Mouse (Mus musculus) urinary bladder, postnatal 14 days (tissue): ENCODE measurements around the gene Taf1.

Source experiments
- DNase-seq: peaks from one replicate; pipeline ENCODE4 v3.0.0; 2021; ENCODE audit warnings: low spot score

Taf1 gene

DNA sequence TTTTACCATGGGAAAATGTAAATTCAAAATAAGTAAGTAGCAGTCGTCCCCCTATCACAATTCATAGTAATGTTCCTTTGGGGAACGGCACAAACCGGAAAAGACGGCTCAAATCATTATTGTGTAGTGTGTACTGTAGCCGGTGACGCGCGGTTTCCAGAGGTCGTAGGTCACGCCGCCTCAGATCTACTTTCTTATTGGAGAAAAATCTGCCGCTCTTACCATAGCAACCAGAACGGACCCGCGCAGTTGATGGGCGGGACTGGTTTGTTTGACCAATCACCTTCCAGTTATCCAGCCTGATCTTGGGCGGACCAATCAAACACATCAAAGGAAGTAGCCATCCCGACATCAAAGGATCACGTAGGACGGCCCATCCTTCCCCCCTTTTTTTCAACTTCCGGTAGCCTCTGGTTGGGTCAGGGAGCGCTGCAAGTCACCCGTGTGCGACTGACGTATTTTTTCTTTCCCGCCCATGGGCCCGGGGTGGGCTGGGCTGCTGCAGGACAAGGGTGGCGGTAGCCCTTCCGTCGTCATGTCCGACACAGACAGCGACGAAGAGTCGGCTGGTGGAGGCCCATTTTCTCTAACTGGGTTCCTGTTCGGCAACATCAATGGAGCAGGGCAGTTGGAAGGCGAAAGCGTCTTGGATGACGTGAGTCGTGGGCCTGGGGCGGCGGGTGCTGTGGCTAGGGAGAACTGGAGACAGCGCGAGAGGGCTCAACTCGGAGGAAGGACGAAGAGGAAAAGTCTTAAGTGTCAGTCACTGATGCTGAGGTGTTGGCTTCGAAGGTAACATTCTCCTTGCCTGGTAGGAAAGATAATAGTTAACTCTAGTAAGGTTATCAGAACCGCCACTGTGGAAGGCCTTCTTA is at the start of gene Taf1:
TSS of gene Taf1 (plus strand) at position 388 of the 875 bp plus-strand sequence.
- peak; percentile 91 for DNase-seq

DNA sequence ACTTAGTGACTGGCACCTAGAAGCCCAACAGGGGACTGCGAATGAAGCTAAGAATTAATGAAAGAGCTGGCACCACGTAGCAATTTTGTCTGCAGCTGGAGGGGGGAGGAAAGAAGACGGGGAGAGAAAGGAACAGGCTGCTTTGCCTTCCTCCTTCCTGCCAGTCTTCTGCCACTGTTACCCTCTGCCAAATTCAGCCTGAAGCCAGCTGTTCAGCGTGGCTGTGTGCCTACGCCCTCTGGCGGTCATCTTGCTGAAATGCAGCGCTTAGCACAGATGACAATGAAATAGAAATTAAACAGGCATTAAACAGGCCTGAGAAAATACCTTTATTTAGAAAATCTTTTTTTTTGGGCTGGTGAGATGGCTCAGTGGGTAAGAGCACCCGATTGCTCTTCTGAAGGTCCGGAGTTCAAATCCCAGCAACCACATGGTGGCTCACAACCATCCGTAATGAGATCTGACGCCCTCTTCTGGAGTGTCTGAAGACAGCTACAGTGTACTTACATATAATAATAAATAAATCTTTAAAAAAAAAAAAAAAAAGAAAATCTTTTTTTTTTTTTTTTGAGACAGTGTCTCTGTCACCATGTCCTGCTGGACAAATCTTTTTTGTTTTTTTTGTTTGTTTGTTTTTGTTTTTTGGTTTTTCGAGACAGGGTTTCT is 45.9 kb upstream of the Taf1 start:
- peak; percentile 38 for DNase-seq

DNA sequence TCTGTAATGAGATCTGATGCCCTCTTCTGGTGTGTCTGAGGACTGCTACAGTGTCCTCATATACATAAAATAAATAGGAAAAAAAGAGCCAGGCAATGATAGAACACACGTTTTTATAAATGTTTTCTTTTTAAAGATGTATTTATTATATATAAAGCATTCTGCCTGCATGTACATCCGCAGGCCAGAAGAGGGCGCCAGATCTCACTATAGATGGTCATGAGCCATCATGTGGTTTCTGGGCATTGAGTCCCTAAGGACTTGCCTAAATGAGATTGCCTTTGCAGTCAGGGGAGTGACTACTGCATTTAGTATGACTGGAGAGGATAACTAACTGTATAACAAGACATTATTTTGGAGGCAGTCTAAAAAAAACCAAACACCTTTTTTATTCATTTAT is 27.9 kb upstream of the Taf1 start:
- peak; percentile 4 for DNase-seq

DNA sequence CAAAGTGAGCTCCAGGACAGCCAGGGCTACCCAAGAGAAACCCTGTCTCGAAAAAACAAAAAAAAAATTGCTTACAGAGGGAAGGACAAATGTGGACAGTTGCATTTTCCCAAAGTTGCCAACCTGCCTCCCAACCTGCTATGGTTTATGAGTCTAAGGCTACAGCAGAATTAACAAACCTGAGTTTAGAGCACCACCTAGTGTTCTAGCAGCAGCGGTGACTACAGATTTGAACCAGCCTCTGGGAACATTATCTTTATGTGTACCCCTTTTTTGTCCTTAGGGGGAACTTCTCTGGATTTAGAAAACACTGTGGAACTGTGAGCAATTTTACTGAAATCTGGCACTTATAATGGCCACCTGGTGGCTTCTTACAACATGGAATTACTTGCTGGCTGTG is 16.8 kb upstream of the Taf1 start:
- DNase-seq, result no peak

DNA sequence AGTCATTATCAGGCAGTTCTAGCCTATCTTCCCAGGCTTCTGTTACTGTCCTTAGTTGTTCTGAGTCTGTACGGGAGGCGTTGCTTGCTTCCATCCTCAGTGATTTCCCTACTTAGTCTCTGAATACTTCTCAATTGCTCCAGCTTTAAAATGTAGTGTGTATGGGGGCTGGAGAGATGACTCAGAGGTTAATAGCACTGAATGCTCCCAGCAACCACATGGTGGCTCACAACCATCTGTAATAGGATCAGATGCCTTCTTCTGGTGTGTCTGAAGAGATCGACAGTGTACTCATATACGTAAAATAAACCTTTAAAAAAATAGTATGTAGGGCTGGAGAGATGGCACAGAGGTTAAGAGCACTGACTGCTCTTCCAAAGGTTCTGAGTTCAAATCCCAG is 14.5 kb upstream of the Taf1 start:
- DNase-seq, result no peak

DNA sequence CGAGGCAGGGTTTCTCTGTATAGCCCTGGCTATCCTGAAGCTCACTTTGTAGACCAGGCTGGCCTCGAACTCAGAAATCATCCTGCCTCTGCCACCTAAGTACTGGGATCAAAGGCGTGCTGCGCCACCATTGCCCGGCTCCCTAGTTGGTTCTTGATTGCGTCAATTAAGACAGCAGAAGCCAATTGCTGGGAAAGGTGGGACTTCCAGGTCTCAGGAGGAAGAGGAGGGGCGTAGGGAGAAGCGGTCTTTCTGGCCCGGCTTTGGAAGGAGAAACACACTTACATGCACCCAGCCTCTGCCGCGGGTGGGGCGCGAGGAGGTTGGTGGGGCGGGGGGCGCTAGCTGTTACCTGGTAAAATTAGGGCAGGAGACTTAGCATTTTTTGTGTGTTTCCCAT is 10.5 kb upstream of the Taf1 start:
- DNase-seq, result no peak

DNA sequence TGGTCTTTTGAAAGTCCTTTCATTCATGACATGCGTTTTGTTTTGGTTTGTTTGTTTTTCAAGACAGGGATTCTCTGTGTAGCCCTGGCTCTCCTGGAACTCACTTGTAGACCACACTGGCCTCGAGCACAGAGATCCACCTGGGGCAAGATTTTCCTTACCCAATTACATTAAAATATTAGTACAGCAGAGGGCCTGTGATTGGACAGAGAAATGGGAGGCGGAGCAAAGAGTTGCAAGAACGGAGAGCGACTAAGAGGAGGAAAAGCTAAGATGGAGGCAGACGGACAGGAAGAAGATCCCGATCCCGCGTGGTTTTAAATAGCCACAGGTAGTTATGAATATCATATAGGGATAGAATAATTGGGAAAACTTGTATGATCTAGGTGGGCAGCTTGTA is 5.2 kb upstream of the Taf1 start:
- peak; percentile 7 for DNase-seq

DNA sequence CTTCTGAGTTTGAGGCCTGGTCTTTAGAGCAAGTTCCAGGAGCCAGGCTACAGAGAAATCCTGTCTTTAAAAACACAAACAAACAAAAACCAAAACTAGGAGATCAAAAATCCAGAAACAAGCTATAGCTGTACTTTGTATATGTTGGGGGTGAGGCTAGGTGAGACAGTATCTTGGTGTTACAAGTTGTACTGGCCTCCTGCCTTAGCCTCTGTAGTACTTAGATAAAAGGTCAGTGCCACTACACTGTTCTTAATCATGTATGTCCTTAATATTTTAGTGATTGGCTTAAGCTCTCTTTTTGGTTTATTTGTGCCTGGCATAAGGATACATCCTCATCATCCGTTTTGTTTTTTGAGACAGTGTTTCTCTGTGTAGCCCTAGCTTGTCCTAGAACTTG is 52.9 kb downstream of the Taf1 start:
- DNase-seq, result no peak

DNA sequence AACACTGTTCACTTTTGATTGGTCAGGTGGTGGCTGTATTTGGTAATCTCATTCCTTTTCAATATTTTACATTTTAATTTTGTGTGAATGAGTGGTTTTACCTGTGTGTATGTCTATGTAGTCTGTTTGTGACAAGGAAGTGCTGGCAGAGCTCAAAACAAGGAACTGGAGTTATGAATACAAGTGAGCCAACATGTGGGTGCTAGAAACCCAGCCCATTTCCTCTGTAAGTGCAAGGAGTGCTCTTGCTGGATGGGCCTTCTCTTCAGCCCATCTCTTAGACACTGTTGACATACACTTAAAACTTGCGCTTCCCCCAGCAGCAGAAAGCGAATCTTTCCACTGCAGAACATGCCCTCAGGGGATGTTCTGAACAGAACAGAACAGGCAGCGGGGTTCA is 83.6 kb downstream of the Taf1 start:
- no peak for DNase-seq

DNA sequence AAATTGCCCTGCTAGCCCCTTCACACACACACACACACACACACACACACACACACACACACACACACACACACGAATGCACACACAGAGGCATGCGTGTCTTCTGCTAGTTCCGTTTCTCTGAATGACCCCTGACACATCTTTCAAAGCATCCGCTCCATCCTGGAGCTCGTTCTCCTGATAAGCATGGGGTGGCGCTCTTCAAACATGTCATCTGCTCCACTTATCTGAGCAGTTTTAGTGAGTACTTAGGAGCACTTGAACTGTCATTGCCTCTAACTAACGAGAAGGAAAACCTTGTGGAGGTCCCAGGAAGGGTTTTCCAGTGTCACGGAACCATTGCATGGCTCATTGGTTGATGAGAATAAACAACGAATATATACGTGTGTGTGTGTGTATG is 85.4 kb downstream of the Taf1 start:
- DNase-seq, result no peak

DNA sequence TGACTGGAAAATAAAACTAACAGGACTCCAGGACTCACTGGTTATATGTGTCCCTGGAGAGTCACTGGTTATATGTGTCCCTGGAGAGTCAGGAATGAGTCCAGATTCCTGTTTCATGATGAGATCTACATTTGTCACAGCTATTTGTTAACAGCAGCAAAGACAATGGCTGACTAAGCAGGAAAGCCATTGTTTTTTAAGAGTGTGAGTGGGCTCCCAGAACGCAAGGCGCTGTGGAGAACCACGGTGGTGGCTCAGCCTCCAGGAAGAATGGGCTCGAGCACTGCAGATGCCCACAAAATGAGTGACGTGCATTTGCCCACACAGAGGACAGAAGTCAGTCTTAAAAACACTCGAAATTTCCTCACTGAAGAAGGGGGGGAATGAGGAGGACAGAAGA is 87.8 kb downstream of the Taf1 start:
- DNase-seq, result no peak

DNA sequence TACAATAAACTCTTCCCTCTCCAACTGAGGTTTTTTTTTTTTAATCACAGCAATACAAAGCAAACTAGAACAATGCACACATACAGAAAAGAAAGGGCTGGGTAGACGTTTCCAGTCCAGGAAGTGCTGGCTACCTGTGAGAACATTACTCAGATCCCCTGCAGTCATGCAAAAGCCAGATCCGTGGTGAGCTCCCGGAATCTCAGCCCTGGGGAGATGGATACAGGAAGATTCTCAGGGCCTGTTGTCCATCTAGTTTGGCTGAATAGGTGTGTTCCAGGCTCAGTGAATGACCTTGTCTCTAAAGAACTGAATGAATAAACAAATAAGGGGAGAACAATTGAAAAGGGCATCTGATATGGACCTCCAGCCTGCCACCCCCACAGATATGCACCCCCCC is 90.0 kb downstream of the Taf1 start:
- no peak for DNase-seq

DNA sequence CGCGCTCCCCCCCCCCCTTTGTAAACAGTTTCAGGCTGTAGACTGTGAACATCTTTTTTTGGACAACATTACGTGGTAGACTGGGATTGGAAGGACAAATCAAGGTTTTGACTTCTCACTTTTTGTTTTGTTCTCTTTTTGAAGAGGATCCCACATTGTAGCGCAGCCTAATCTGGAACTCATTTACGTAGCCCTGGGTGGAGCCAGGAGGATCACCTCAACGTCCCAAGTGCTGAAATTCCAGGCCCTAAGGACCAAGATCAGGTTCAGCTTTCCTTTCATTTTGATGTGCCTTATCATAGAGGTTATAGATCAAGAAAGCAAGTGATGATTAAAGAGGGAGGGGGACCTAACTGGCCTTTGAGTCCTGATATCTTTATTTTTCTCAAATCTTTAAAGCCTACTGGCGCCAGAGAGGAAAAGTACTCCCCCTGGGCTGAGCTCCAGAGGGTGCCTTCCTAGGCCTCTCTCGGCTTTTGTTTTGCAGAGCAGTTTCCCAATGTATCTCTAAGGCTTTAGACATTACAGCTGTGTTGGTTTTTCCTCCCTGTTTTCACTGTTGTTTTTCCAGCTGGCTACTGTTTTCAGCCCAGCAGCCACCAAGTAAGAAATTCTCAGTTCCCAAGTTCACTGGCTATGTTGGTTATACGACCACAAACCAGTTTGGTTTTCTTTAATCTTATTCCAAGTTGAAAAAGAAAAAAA is 104.4 kb downstream of the Taf1 start:
- no peak for DNase-seq

DNA sequence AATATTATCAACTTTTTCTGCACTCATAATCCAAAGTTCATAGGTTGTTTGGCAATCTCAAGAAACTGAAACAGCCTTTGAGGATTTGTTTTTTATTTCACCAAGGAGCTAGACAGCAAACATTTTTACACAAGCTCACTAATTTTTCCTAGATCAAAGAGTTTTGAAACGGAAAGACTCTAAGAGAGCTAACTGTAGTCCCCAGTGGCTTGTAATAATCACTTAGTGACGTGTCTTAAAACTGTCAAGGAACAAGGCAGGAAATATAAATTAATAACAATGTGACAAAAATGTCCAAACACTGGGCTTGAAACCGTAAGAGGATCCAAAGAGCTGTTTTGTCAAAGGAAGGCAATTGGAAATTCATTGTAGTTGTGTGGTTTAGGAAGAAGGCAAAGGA is 106.3 kb downstream of the Taf1 start:
- no peak for DNase-seq

DNA sequence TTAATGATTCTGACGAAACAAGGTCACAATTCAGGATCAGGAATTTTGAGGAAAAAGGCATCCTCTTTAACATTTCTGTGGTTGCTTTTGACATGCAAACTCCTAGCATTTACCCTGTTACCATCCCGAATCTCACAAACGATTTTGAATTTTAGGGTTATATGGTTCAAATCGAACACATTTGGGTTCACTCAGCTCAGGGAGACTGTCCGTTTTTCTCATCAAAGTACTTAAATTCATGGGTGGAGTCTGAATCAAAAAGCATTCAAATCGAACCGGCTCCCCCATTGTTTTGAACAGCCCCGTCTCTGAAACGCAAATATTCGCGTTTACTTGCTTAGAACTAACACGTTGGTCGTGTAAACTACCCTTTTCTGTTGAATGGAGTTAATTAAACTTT is 106.8 kb downstream of the Taf1 start:
- no peak for DNase-seq

DNA sequence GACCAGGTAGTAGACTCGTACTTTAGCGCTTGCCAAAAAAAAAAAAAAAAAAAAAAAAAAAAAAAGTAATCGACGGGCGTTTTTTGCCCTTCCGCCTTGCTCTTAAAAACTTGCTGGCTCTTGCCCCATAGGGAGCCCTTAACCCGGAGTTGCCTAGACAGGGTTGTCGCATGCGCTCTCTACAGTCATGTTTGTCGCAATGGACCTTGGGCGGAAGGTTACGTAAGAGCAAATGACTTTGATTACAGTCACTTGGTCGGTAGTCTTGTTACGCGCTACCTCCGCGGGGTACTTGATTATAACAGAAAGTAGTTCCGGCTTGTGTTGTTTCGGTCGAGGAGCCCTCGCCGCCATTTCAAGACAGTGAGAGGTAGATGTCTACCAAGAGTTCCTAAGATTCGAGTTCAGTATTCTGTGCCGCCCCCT is 107.2 kb downstream of the Taf1 start, which contains the start of gene Ogt:
TSS of gene Ogt (plus strand) at position 320 of the 426 bp plus-strand sequence.
- peak; percentile 86 for DNase-seq

DNA sequence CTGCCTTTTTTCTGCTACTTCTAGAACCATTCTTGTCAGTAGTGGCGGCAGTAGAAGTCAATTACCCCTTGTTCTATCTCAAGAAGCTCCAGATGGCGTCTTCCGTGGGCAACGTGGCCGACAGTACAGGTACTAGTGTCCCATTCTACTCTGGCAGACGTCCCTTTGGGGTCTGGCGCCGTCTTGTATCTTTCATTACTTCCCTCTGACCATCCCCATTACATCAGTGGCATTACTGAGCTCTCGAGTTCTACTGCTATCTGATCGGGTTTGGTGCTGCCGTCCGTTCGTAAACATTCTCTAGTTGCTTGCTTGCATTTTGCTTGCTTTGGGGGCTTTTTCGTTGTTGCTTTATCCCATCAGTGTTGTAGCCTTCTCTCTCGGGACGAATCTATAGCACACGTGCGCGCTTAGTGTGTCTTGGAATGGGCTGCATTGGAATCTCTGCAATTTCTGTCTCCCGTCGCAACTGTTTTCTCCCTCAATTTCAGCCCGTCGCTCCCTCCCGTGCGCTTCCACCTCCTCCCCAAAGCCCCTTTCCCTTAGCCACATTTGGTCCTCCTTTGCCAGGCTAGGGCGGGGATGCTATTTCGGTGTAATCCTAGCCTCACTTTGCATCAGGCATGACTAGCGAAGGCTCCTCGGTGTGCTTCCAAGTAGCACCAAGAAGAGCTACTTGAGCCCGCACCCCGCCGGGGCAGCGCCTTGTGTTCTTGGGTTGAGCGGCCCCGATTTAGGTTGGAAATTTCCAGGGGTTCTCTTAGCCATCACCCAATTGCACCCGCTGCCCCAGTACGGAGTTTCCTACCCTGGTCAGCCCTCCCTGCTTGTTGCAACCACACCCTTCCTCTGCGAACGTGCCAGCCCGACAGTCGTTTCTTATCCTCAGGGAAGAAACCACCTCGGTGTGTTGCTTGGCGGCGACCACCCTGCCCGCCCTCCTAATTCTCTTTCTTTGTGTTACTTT is 107.9 kb downstream of the Taf1 start:
- peak; percentile 44 for DNase-seq

DNA sequence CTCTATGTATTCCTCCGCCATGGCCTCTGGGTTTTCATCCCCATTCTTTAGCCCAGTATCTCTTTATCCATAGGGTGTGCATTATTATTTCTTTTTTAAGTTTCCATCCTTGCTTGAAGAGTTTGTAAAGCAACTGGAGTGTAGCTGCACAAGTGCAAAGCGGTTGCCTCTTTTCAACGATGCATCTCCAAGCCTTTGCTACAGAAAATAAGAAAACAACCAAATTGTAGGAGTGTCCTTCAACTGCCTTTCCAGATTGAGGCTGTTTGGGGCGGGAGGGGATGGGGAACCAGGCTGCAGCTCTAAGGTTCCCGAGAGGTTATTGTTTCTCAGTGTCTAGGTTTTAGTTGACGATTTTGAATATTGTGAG is 108.6 kb downstream of the Taf1 start:
- no peak for DNase-seq

DNA sequence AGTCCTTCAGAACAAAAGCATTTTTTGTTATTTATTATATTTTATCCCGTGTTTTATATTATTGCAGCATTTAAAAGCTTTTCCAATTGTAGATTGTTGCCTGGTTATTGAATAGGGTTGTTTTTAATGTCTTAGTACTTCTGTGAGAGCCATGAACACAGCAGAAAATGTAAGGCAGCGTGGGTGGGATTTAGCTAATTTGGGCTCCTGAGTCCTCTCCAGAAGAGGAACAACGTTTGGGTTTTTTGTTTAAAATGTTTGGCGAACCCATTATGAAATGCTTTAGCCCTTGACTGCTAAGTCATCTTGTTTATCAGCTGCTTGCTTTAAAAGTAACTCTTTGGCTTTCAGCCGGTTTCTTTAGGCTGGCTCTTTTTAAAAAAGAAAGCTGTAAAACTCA is 109.6 kb downstream of the Taf1 start:
- DNase-seq, result no peak

DNA sequence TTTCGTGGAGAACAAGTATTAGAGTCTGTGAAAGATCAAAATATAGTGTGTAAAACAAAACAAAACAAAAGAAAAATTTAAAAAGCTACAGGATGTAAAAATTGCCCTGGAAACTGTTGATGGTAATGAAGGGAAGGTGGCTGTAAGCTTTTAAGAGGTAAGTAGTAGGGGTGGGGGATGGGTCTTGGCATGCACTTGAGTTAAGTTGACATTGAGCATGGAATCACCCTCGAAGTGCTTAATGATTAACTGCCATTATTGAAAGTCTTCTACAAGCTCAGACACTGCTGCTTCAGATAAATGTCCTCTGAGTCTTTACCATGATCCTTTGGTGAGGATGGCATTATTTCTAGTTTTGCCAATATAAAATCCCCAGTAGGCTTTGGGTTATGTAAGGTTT is 112.8 kb downstream of the Taf1 start:
- no peak for DNase-seq

DNA sequence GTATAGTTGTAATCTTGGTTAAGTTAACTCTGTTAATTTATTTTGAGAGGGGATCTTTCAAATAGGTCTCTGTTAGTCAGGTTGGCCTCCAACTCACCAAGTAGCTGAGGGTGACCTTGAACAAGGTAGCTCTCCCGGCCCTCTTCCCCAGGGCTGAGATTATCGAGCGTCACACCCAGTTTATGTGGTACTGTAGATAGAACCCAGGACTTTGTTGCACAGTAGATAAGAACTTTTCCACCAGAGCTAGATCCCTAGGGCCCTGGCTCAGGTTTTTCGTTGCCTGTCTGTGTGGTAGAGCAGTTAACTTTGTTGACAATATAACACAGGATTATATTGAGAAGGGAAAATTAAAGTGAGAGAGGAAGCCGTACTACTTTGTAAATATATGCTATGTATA is 114.1 kb downstream of the Taf1 start:
- no peak for DNase-seq
